Comparison of ENCODE assay signal across 20 mouse cellular contexts in the genomic region with DNA sequence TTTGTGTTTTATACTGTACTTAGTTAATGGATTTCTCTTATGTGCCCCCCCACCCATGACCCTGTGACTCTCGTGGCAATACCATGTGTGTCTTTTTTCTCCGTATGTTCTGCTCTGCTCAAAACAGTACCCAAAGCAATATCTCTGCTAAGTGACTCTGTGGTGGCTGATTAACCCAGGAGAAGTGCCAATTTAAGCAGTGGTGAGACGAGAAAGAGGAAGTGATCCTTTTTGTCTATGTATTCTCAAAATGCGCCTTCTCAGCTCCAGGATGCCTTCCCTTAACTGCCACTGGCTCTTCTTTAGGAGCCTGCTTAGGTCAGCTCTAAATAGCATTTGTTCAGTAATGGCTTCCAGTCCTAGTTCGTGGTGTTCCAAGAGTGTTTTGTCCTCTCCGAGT.
DNase-seq lines count a peak whose midpoint lies in the region; ATAC-seq lines count a peak whose summit lies in the region.
"Had no signal": no experiment of that assay in that cellular context is flagged by ENCODE, and none has a peak within 500 bp of the region (broad histone marks: within the 10 kb centered on the region; RNA-seq: fewer than 3 reads in every experiment).

No protein-coding gene starts in this region.

- H3K4me1 ChIP-seq in neural tube, embryonic 15.5 days = no peaks in the 10 kb centered on the region
- H3K4me1 ChIP-seq: forebrain, embryonic 12.5 days; heart, embryonic 10.5 days; neural tube, embryonic 13.5 days had no signal

- DNase-seq in heart, adult 8-10 months (ENCODE audit: low spot score) = peak; percentile 1
- no peak for DNase-seq in heart, adult 11 months
- DNase-seq in A20 (ENCODE audit: low read depth, low spot score) = peak; percentile 50
- DNase-seq in cerebellum, adult 18-20 months = no peak
- DNase-seq: adrenal gland, adult 2 months; cerebellum, postnatal 10 days; embryo, embryonic 11 days; gastrocnemius, postnatal 14 days; kidney, adult 18-20 months; kidney, postnatal 10 days; spleen, adult 18-20 months; thymus, postnatal 4 days had no signal

- H3K9ac ChIP-seq in neural tube, embryonic 15.5 days (replicated peaks) = no peak overlapping the region
- H3K9ac ChIP-seq: forebrain, embryonic 12.5 days; neural tube, embryonic 13.5 days had no signal

- WGBS in neural tube, embryonic 15.5 days = 71% methylated on average over 6 of the region's 6 CpGs

- no peak overlapping the region for H3K4me2 ChIP-seq in neural tube, embryonic 15.5 days
- H3K4me2 ChIP-seq: forebrain, embryonic 12.5 days; midbrain, embryonic 11.5 days; neural tube, embryonic 13.5 days had no signal

- no peak overlapping the region for H3K4me3 ChIP-seq in neural tube, embryonic 15.5 days (replicated peaks)
- H3K4me3 ChIP-seq: forebrain, embryonic 12.5 days; heart, embryonic 10.5 days; neural tube, embryonic 13.5 days had no signal

- H3K27ac ChIP-seq in neural tube, embryonic 15.5 days (replicated peaks) = no peak overlapping the region
- H3K27ac ChIP-seq: forebrain, embryonic 12.5 days; heart, embryonic 10.5 days; neural tube, embryonic 13.5 days had no signal

- no peaks in the 10 kb centered on the region for H3K9me3 ChIP-seq in neural tube, embryonic 15.5 days (replicated peaks)
- H3K9me3 ChIP-seq: forebrain, embryonic 12.5 days; heart, embryonic 10.5 days; neural tube, embryonic 13.5 days had no signal

- peak; percentile 99 for ATAC-seq in common myeloid progenitor, adult 5-6 weeks (replicated peaks; ENCODE audit: low read depth, poor library complexity, severe bottlenecking)
- ATAC-seq in megakaryocyte-erythroid progenitor cell, adult 5-6 weeks (replicated peaks; ENCODE audit: low FRiP score, low TSS enrichment, poor library complexity, severe bottlenecking) = 0 out of 2 replicates have a peak, but pooled peaks have one; percentile 50
- ATAC-seq in neural tube, embryonic 15.5 days (ENCODE audit: low FRiP score) = no peak
- no peak for ATAC-seq in frontal cortex, adult (ENCODE audit: low TSS enrichment)

- H3K36me3 ChIP-seq in neural tube, embryonic 15.5 days = no peaks in the 10 kb centered on the region
- H3K36me3 ChIP-seq: forebrain, embryonic 12.5 days; heart, embryonic 10.5 days; neural tube, embryonic 13.5 days had no signal

- H3K27me3 ChIP-seq in neural tube, embryonic 15.5 days (replicated peaks) = no peaks in the 10 kb centered on the region
- H3K27me3 ChIP-seq: forebrain, embryonic 12.5 days; neural tube, embryonic 13.5 days had no signal

Comparison
In these comparisons a context has a peak if more than half of its experiments do, and no peak if none do; other contexts are left out.
1. DNase-seq: peak in heart, adult 8-10 months (single experiment) and A20 (single experiment); none in heart, adult 11 months (single experiment) and cerebellum, adult 18-20 months (0 of 2).
2. ATAC-seq: peak in common myeloid progenitor, adult 5-6 weeks (single experiment) and megakaryocyte-erythroid progenitor cell, adult 5-6 weeks (single experiment); none in neural tube, embryonic 15.5 days (single experiment) and frontal cortex, adult (single experiment).